Mouse (Mus musculus) ZHBTc4 (cell line): ENCODE measurements around the gene Gins2.

ENCODE experiments used
- DNase-seq: peaks from one replicate; pipeline ENCODE4 v3.0.0-alpha.2; 2011; ENCODE audit warnings: low read depth, low spot score

Gins2 gene

DNA sequence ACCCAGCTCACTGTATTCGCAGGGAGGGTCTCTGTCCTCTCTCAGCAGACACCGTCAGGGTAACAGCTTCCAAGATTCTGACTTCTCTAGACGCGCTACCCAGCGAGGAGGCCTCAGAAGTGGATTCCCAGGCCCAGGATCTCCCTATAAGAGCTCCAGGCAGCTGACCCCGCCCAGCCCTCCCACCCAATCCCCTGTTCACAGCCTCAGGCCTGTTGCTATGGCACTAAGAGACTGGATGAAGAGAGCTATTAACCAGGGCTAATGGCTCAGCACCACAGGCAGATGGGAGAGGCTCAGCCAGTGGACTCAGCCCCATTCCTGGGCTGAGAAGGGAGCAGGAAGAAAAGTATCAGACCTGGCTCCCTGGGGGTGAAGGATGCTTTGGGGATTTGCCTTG is 13.6 kb upstream of the Gins2 start:
- DNase-seq, result peak; percentile 92

DNA sequence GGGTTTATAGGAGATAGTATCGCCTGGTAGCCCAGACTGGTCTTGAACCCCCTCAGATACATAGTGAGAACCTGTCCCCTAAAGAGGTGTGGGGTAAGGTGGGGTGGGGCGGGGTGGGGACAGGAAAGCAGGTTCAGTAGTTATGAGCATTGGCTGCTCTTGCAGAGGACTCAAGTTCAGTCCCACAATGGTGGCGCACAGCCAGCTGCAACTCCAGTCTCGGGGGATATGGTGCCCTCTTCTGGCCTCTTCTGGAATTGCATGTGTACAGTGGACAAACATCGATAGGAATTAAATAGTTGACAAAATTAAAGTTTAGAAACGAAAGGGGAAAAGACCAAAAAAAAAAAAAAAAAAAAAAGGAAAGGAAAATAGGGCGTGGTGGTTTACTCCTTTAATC is 10.4 kb upstream of the Gins2 start:
- DNase-seq, result peak; percentile 84

DNA sequence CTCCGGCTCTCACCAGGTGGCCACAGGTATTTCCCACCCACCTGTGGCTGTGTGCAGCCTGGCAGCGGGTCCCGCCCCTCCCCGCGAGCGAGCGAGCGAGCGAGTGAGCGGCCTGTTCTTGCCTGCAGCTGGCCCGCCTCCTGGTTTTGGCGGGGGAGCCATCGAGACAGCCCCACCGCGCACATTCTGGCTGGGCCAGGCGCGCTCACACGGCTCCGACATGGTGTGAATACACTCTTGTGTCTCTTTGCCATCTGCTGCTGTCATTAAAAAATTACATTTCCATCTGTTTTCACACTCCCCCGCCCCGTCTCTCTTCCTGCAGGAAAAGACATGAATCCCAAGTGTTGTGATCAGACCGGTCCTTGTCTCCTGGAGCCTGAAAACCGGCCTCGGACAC is 9.5 kb upstream of the Gins2 start:
- DNase-seq, result peak; percentile 42

DNA sequence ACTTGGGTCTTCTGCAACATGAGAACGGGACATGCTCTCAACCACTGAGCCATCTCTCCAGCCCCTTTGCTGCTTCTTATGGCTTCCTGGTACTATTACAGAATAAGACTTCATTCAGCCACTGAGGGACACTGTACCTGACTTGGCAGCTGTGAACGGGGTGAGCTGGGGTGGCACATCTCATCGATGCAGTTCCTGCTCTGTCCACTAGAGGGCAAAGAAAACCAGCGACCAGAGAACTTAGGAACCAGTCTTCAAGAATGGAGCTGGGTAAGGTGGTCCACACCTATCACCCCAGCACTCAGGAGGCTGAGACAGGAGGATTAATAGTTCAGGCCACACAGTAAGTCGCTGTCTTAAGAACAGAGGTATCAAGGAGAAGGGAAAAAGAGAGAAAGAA is 6.9 kb upstream of the Gins2 start:
- peak; percentile 82 for DNase-seq

DNA sequence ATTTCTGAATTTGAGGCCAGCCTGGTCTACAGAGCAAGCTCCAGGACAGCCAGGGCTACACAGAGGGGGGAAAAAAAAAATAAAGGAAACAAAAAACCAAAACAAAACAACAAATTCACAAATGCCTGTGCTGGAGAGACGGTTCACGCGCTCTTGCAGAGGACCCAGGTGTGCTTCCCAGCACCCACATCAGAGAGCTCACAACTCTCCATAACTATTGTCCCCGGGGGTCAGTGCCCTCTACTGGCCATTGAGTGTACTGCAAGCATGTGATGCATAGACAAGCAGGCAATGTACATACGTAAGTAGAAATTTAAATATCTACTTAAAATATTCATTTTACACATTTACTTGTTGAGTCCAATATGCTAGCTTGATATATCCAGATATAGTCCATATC is 5.5 kb upstream of the Gins2 start:
- peak; percentile 78 for DNase-seq

DNA sequence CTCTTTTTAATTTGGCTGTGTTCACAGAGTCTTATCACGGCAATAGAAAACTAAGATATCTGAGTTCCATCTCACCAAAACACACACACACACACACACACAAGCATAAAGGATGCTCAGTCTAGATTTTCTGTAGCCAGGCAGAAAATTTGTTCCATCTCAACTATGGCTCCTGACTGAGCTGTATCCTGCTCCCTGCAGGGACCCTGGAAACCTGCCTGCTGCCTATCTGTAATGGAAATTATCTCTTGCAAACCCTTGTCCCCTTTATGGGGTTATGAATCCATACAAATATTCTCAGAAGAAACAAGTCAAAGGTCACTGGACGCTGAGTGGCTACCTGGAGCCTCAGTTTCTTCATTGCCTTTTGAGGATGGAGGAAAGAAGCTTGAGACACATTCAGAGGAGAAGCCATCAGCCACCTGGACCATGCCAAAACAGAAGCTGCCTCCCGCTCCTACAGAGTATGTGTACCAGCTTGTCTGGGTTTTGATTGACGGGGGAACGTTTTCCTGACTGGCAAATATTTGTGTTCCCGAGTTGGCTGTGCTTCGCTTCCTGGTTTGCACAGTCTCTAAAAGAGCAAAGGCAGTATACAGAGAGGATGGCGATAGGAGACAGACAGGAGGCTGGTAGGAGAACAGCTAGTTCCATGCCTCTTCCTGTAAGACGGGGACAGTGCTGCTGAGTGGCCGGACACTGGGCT is 2.6 kb upstream of the Gins2 start:
- no peak for DNase-seq

DNA sequence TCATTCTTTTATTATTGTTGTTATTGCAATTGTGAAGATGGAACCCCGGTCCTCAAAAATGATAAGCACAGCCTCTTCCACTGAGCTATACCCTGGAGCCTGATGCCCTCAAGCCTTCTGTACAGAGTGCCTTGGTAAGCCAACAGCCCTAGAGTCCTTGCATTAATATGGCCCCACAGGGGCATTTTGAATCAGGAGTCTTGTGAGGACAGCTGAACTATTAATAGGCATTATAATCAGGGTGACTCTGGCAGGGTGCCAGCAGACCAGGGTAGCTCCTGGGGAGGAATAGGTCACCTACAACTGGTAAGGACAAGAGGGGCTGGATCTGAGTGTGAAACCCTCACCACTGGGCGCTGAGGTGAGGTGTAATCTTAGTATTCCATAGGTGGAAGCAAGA is 817 bp upstream of the Gins2 start:
- DNase-seq, result no peak

DNA sequence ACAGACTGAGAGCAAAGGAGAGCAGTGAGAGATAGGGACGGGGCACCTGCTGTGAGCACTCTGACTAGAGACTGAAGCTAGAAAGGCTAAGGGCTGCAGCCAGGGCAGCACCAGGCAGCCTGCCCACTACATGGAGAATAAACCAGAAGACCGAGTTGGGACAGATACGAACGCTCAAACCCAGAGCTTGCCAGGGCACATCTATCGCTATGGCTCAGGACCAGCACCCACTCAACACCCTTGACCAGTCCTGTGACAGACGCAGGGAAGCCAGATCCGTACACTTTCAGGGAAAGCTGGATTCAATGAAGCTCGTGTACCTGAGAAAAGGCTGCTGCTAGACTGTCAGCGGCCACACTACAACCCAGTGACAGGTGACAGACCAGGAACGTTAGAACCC is 3.6 kb downstream of the Gins2 start:
- no peak for DNase-seq

DNA sequence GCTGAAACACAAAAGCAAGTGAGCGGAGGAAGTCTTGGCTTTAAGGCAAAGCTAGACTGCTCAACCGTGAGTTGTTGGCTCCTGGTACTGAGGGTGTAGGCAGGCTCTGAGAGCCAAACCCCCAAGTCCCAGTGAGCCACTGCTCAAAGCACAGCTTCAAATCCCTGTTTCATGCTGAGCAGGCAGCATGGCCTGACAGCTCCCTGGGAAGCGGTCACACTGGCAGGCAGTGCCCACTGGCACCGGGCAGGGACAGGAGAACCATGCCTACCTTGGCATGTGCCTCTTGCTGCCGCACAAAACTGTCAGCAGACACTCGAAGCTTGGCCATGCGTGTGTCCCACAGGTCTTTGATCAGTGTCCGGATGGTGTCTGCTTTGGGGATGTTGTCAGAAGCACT is 7.3 kb downstream of the Gins2 start:
- no peak for DNase-seq

DNA sequence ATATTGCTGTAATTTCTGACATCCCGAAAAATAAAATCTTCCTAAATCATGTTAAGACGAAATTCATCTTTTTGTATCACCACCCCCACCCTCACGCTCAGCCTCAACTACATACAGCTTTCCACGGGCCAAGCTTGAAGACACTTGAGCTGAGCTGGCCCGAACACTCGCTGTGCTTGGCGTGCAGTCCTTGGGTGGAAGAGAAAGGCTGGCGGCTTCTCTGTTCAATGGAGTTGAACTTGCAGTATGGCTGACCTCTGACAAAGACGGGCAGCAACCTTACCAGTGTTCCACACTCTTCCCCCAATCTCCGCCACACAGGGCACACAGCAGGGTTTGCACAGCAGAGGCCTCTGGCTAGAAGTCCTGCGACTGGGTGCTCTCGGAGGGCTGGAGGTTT is 7.8 kb downstream of the Gins2 start:
- DNase-seq, result no peak

DNA sequence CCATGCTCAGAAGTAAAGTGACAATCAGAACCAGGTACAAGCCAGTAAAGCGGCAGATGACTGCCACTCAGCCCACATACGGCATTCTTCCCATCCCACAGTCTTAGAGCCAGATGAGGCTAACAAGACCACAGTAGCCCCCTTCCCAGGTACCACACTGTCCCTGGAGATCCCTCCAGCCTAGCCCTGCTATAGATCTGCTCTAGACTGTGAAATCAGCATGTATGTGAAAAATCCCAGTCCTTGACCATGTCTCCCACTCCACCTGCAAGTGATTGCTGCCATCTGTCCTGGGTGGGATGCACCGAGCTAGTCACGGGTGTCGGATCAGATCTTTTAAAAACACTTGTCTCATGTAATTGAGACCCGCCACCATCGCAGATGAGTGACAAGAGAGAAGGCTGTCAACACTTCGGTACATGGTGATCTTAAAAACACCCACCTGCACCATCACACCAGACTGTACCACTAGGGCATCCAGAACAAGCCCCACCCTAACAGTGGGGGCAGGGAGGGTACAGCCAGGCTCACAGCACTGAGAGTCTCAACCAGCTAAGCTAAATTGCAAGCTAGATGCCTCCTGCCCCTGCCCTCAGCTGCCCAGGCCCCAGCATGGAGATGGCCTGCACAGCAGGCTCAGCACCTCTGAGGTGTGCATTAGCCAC is 8.6 kb downstream of the Gins2 start:
- no peak for DNase-seq

DNA sequence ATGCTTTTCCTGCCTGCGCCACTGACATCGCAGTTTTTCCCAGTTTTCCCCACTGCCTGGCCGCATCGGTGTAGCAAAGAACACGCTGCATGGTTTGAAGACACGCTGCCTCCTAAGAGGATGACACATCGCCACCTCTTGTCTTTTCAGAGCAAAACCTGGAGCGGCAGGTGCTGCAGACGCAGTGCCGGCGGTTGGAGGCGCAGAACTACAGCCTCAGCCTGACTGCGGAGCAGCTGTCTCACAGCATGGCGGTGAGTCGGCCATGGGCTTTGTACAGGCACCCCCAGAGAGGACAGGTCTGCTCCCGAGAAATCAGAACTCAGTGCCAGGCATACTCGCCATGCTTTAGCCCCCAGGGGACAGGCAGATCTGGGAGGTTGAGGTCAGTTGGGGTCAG is 11.3 kb downstream of the Gins2 start:
- DNase-seq, result no peak

DNA sequence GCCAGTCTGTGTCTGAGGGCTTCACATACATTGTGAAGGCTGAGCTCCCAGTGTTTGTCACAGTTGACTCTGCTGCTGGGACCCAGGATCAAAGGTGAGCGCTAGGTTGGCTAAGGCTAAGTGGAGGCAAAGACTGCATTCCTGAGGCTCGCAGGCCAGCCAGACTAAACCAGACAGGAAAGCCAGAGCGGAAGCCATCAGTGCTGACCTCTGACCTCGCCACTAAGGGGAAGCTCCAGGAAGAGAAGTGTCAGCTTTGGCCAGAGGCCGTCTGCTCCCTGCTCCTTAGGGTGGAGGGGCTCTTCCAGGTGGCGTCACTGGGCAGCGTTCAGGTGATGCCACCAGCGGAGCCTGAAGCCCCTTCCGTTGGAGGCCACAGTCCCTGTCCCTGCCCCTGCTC is 13.3 kb downstream of the Gins2 start:
- DNase-seq, result no peak

DNA sequence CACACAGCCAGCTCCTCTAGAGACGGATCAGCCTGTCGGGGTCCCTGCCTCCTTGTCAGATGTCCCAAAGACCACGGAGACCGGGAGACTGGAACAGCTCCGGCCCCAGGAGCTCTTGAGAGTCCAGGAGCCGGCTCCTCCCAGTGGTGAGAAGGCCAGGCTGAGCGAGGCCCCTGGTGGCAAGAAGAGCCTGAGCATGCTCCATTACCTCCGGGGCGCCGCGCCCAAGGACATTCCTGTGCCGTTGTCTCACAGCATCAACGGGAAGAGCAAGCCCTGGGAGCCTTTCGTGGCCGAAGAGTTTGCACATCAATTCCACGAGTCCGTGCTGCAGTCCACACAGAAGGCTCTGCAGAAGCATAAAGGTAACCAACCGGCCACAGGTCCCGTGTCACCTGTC is 14.2 kb downstream of the Gins2 start:
- DNase-seq, result peak; percentile 87

DNA sequence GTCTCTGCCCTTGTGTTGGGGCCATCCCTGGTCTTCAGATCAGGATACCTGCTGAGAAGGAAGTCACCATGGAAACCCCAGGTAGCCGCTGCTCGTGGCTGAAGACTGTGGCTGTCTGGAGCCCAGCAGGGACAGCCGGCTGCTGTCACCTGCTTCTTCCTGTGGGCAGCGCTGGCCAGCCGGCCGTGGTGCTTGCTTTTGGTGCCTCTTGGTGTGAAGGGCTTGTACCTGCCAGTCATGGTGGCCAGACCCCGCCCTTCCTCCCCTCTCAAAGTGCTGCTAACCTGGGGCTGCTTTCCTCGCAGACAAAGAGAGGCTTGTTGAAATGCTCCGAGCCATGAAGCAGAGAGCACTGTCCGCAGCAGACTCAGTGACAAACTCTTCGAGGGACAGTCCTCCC is 15.2 kb downstream of the Gins2 start:
- DNase-seq, result no peak

DNA sequence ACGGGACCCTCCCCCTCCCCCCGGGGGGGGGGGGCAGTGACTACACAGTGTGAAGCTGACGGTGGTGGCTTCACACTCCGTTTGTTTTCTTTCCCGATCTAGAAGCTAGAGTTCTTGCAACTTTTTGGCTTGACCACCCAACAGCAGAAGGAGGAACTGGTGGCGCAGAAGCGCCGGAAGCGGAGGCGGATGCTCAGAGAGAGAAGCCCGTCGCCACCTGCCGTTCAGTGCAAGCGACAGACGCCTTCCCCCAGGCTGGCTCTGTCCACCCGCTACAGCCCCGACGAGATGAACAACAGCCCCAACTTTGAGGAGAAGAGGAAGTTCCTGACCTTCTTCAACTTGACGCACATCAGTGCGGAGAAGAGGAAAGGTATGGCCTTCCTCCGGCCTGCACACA is 16.6 kb downstream of the Gins2 start:
- peak; percentile 42 for DNase-seq

DNA sequence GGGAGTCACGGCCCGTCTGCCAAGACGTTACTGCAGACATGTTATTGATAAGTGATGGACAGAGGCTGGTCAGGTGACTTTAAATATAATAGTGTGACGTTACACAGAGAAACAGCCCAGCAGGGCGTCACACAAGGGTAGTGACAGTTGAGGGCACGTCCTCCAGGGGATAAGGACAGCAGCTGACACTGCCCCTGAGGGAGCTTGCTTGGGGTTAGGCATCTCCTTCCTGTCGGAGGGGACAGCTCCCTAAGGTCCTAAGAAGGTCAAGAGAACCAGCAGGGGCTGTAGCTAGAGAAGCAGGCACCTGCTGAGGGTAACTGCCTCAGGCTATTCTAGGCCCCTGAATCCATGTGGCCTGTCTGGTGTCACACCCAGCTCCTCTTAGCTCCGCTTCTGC is 17.5 kb downstream of the Gins2 start:
- DNase-seq, result peak; percentile 58

DNA sequence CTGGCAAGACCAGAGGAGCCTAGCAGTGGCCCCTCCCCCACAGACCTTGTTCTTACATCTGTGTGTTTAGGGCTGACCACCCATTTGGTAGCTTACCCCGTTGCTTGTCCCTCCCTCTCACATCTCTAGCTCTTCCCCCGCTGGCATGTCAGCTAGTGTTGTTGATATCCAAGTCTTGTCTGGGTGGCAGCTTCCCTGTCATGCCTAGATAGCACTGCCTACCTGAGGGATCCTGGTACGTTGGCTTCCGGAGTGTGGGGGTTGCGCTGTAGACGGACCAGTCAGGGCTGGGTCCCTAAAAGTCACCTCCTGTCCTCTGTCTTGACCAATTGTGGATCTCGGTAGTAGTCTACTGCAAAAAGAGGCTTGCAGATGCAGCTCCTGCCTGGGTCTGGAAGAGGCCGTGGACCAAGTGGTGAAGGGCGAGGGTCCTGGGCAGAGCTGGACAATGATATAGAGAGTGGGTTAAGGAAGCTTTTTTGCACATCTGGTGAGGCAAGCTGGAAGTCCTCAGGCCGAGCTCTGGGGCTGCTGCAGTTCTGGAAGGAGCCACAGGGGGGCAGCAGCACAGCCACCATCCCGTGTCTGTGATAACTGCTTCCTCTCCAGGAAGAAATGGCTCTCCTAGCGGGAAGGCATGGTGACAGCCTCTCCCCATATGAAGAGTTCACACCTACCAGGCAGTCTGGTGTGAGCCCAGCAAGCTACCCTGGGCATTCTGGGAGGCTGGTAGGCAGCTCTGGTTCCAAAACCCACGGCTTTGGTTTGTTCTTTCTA is 19.0 kb downstream of the Gins2 start:
- peak; percentile 92 for DNase-seq

DNA sequence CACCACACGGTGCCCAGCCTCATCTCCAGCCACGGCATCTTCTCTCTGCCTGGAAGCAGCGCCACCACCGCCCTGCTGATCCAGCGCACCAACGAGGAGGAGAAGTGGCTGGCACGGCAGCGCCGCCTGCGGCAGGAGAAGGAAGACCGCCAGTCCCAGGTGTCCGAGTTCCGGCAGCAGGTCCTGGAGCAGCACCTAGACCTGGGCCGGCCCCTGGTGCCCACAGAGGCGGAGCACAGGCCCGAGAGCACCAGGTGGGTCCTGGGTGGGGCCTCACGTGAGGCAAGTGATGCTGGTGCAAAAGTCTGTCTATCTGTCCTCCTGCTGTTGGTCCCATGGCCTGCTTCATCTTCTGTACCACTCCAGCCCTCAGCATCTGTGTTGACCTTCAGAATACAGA is 20.0 kb downstream of the Gins2 start:
- peak; percentile 44 for DNase-seq

DNA sequence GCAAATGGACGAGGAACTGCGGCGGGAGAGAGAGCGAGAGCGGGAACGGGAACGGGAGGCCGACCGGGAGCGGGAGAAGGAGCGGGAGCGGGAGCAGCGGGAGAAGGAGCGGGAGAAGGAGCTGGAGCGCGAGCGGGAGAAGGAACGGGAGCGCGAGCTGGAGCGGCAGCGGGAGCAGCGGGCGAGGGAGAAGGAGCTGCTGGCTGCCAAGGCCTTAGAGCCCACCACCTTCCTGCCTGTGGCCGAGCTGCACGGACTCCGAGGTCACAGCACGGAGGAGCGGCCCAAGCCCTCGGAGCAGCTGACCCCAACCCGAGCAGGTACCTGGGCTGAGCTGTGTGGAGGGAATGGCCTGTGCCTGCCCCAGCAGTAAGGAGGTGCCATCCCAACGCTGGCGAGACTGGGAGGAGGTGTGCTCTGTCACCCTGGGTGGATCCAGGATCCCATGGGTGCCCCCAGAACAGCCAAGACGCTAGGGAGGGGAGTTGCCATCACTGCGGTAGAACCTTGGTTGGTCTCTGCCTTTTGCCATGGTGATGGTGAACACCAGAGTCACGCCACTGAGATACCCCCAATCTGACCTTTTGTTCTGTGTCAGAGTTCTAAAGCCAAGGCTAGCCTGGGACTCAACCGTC is 20.8 kb downstream of the Gins2 start:
- peak; percentile 41 for DNase-seq

DNA sequence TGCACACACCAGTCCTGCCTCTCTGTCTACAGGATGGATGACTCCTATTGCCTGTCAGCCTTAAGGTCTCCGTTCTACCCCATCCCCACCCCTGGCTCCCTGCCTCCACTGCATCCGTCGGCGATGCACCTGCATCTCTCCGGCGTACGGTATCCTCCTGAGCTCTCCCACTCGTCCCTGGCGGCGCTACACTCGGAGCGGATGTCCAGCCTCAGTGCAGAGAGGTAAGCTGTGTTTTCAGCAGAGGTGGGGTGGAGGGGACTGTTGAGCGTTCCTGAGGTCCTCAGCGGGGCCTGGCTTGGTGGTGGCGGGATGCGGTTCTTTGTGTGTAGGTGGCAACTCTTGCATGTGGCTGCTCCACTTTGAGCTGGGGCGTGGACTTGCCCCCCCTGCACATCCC is 21.4 kb downstream of the Gins2 start:
- DNase-seq, result peak; percentile 33

DNA sequence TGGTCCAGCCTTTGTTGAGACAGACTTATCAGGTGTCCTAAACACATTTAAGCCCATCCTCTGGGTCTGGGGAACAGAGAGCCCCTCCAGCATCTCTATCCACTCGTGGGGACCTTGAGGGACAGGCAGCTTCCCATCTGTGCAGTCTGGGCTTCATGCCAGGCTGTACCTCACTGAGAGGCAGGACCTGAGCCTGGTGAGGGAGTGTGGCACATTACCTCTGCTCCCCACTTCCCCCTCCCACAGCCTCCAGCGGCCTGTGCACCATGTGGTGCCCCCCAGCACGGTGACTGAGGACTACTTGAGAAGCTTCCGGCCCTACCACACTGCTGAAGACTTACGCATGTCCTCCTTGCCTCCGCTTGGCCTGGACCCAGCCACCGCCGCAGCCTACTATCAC is 22.4 kb downstream of the Gins2 start:
- DNase-seq, result no peak
